Mouse (Mus musculus) hindbrain, embryonic 16.5 days (tissue): ENCODE measurements around the gene Slc23a4. TPM values are rescaled to one million over a fixed set of nuclear protein-coding genes. Genes with fewer than 3 reads are reported as not detected.

Experiments
- ATAC-seq: fragments of 200-750 bp; cut with Nextera tagmentation; 2 replicates; pipeline ENCODE4 v1.8.0; 2017; ENCODE audit warnings: moderate TSS enrichment, moderate library complexity
- H3K27ac ChIP-seq: fragments of 300-500 bp; sonication (generic); 2 replicates; pipeline ENCODE4 v1.5.1; 2014; ENCODE audit warnings: low read depth, mild to moderate bottlenecking, control low read depth, low read length, moderate library complexity
- H3K27me3 ChIP-seq: fragments of 300-500 bp; sonication (generic); replicated peaks from 2 replicates; pipeline ENCODE4 v1.6.1; 2014; ENCODE audit warnings: low read length; ENCODE audit not compliant: control insufficient read depth, insufficient read depth
- H3K36me3 ChIP-seq: fragments of 300-500 bp; sonication (generic); 2 replicates; pipeline ENCODE4 v1.6.1; 2014; ENCODE audit warnings: mild to moderate bottlenecking, low read length, moderate library complexity, mixed read lengths; ENCODE audit not compliant: control insufficient read depth, insufficient read depth
- H3K4me1 ChIP-seq: fragments of 300-500 bp; sonication (generic); 2 replicates; pipeline ENCODE4 v1.6.1; 2014; ENCODE audit warnings: low read depth, low read length; ENCODE audit not compliant: control insufficient read depth, insufficient read depth
- H3K4me2 ChIP-seq: fragments of 300-500 bp; sonication (generic); 2 replicates; pipeline ENCODE4 v1.6.1; 2014; ENCODE audit warnings: mild to moderate bottlenecking, low read length, control low read depth, moderate library complexity
- H3K4me3 ChIP-seq: fragments of 300-500 bp; sonication (generic); 2 replicates; pipeline ENCODE4 v1.5.1; 2014; ENCODE audit warnings: mild to moderate bottlenecking, low read length, control low read depth, moderate library complexity
- H3K9ac ChIP-seq: fragments of 300-500 bp; sonication (generic); 2 replicates; pipeline ENCODE4 v1.6.1; 2014; ENCODE audit warnings: low read depth, mild to moderate bottlenecking, control low read depth, low read length, moderate library complexity
- H3K9me3 ChIP-seq: fragments of 300-500 bp; sonication (generic); 2 replicates; pipeline ENCODE4 v1.6.1; 2014; ENCODE audit warnings: mild to moderate bottlenecking, low read length, moderate library complexity; ENCODE audit not compliant: control insufficient read depth
- WGBS: fragments of 180-500 bp; shearing (Covaris S2); extraction: QIAGEN DNeasy Blood & Tissue Kit; methylation state at CpG from one replicate; pipeline ENCODE4 v1.1.7; 2014; 5-methylcytosine and 5-hydroxymethylcytosine counted together
- polyA plus RNA-seq: library from polyadenylated mRNA; unstranded; fragments of >200 nt; fragmentation: Nextera tagmentation; extraction: Ambion mirVana; gene quantifications from 2 replicates; pipeline ENCODE4 v1.2.1, GENCODE M21; 2015

Slc23a4 gene
- polyA plus RNA-seq, 1 experiment from 2014 or later = 0.78 TPM

DNA sequence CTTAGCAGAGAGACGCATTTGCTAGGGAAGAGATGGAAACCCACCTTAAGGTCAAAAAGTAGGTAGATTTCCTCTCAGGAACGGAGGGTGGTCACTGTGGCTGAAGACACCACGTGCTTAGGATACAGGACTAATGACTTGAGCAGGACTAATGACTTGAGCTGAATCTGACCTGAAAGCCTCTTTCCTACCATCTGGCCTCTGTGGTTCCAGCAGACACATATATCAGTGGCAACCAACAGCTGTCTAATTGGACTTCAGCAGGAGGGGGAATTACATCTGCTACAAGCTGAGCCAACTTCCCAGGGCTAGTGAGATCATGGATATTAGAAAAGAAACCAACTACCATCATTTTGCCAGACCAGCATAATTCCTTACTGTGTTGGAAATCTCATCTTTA lies 8.9 kb downstream of the Slc23a4 start:
- 87% methylated on average over 3 of the region's 3 CpGs for WGBS
- no peak overlapping the region for H3K4me2 ChIP-seq

DNA sequence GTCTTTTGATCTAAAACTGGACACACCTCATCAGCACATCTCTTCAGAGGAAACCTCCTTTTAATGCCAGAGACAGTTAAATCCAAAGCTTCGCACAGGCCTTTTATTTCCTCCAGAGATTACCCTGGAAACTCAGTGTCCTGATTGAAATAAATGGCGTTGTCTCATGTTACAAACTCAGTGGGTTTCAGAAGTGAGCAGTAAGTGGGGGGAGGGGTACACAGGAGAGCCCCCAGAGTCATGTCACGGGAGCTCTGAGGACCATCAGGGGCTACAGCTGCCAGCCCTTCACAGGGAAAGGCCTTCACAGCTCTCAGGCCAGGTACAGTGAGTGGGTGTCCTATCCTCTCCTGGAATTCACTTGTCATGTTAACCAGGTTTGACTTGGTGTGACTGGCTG lies 17.0 kb downstream of the Slc23a4 start:
- Histone ChIP-seq H3K27ac (no peak overlapping the region), H3K4me3 (no peak overlapping the region), H3K9ac (no peak overlapping the region), H3K4me1 (no peaks in the 10 kb centered on the region), H3K9me3 (no peaks in the 10 kb centered on the region), H3K4me2 (no peak overlapping the region), H3K36me3 (no peaks in the 10 kb centered on the region), H3K27me3 (no peaks in the 10 kb centered on the region)
- WGBS = 41% methylated on average over 3 of the region's 3 CpGs
- ATAC-seq = no peak

More for the DNA sequence above, 8.9 kb downstream of the Slc23a4 start:
- Histone ChIP-seq H3K9ac (no peak overlapping the region), H3K9me3 (no peaks in the 10 kb centered on the region), H3K27ac (no peak overlapping the region), H3K4me3 (no peak overlapping the region), H3K4me1 (no peaks in the 10 kb centered on the region), H3K27me3 (no peaks in the 10 kb centered on the region), H3K36me3 (no peaks in the 10 kb centered on the region)
- ATAC-seq = no peak

DNA sequence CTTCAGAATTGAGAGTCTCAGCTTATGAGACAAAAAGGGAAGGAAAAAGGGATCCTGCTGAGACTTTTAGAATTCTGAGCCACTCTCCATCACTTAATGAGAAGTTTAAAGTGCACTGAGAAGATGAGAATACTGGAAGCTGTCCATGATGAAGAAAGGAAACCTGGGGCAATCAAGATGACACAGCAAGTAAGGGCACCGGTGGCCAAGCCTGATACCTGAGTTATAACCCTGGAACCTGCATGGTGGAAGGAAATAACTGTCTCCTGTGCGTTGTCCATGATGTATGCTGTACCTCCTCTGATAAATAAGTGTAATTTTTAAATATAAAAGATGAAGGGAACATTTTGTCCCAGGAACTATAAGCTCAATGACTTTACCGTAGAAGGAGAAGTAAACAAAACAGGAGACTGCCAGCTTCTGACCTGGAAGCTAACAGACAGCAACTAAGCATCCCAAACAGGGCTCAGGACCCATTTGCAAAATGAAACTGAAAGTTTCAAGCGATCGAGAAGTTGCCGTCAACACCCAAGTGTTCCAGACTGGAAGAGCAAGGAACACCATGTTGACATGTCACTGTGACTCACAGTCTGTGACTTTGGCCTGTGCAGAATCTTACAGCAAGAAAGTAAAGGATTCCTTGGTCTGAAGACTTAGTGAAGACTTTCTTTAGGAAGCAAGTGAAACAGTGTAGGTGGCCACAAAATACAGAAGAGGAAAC lies 22.2 kb downstream of the Slc23a4 start:
- Histone ChIP-seq H3K4me2 (no peak overlapping the region), H3K36me3 (no peaks in the 10 kb centered on the region), H3K27me3 (no peaks in the 10 kb centered on the region), H3K4me1 (no peaks in the 10 kb centered on the region), H3K9me3 (no peaks in the 10 kb centered on the region), H3K4me3 (no peak overlapping the region), H3K27ac (no peak overlapping the region), H3K9ac (no peak overlapping the region)
- WGBS = 88% methylated on average over 6 of the region's 6 CpGs
- no peak for ATAC-seq

DNA sequence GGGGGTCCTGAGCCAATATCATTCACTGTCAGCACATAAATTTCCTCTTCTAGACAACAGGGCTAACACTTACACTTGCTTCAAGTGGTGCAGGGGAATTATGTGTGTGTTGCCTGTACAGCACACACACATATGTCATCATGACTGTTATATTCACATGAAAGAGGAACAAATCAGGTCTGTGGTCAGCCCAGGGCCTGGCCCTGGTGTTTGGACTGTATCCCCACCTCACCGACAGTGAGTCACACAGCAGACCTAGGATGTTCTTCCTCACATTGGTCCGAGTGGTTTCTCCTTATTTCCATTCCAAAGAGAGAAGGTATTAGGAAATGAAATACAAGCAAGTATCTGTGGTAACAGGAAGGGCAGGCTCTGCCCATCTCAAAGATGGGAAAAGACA lies 23.7 kb downstream of the Slc23a4 start:
- H3K4me3 ChIP-seq = no peak overlapping the region
- 79% methylated on average over 2 of the region's 2 CpGs for WGBS

DNA sequence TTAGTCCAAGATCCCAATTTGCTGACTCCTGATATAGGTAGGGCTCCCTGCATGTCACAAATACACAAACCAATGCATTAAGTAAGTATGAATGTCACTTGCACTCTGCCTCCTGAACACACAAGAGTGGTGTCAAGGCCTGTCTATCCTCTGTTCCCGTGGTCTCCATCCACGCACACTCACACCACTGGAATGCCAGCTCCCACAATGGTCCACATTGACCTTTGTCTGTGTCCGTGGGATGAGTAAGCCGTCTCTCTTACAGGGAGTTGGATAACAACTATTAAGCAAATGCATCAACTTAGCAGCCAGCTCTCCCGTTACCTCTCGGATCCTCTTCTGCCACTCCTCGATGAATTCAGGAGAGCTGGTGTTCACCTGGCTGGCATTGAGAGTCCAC lies 29.1 kb downstream of the Slc23a4 start:
- no peaks in the 10 kb centered on the region; the same call in 1 of the 2 replicates for H3K4me1 ChIP-seq
- H3K36me3 ChIP-seq = no peaks in the 10 kb centered on the region
- no peaks in the 10 kb centered on the region for H3K27me3 ChIP-seq
- no peak for ATAC-seq
- 92% methylated on average over 7 of the region's 7 CpGs for WGBS
- H3K4me2 ChIP-seq = no peak overlapping the region
- H3K4me3 ChIP-seq = no peak overlapping the region
- no peak overlapping the region for H3K27ac ChIP-seq
- no peaks in the 10 kb centered on the region for H3K9me3 ChIP-seq
- H3K9ac ChIP-seq = no peak overlapping the region

More for the DNA sequence above, 23.7 kb downstream of the Slc23a4 start:
- no peak for ATAC-seq
- H3K27me3 ChIP-seq = no peaks in the 10 kb centered on the region
- H3K4me2 ChIP-seq = no peak overlapping the region
- no peaks in the 10 kb centered on the region for H3K36me3 ChIP-seq
- H3K9me3 ChIP-seq = no peaks in the 10 kb centered on the region
- H3K9ac ChIP-seq = no peak overlapping the region
- no peak overlapping the region for H3K27ac ChIP-seq
- no peaks in the 10 kb centered on the region for H3K4me1 ChIP-seq

DNA sequence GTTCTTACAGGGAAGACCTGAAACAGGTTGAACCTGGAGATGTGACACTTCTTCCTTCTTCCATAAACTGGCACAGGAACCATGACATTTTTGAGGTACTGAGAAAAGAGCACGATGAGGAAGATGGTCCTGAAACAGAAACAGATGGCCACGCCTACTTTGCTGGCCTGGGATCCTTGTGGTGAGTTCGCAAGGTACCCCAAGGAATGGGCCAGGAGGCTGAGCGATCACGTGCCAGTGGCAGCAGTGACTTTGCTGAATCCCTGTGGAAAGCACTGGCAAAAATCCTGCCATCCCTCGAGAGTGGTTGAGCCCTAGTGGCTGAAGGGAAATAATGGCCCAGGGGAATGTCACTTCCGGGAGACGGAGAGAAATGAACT lies 32.4 kb downstream of the Slc23a4 start:
- H3K4me1 ChIP-seq = no peaks in the 10 kb centered on the region; the same call in 1 of the 2 replicates
- H3K27me3 ChIP-seq = no peaks in the 10 kb centered on the region
- no peak for ATAC-seq
- H3K9me3 ChIP-seq = no peaks in the 10 kb centered on the region
- H3K4me3 ChIP-seq = no peak overlapping the region
- no peaks in the 10 kb centered on the region for H3K36me3 ChIP-seq
- no peak overlapping the region for H3K27ac ChIP-seq
- H3K4me2 ChIP-seq = peak overlapping the region; percentile 37
- 29% methylated on average over 8 of the region's 8 CpGs for WGBS
- no peak overlapping the region for H3K9ac ChIP-seq

DNA sequence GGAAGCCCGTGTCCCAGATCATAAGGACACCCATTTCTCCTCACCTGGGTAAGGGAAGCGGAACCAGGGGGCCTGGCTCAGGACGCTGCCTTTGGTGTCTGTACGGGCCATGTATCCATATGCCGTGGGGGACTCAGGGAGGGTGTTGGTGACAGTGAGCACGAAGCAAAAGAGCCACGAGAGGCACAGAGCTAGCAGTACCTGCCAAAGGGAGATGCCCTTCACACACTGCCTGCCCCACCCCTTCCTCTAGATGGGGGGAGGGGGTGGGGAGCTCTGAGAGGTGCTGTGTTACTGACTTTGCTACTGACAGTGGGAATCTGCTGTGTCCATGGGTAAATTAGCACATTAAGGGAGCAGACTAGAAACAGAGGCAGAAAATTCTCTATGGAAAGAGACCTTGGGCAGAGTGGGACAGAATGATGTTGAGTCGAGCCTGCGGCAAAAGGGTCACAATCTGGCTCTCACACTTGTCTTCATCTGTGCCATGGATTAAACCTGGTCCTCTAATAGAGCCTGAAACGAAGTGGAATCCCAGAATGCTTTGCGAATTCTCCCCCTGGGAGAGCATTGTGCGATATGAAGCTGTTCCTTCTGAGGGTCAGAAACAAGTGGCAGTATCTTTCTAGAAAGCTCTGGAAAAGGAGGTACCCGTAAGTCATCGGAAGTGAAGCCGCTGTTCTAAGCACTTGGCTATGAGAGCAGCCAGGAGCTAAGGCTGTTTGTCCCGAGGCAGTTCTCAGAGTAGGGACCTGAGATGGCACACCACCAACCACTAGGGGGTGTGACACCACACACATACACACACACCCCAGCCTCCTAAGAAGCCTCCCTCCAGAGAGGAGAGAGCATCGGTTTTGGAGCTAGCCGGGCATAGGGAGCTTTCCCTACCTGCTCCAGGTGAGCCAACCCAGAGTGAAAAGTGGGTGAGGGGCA lies 33.0 kb downstream of the Slc23a4 start:
- ATAC-seq = peak; percentile 75
- 53% methylated on average over 18 of the region's 18 CpGs for WGBS
- Histone ChIP-seq H3K4me3 (no peak overlapping the region), H3K27ac (no peak overlapping the region), H3K9ac (no peak overlapping the region), H3K27me3 (no peaks in the 10 kb centered on the region), H3K4me1 (no peaks in the 10 kb centered on the region; the same call in 1 of the 2 replicates), H3K36me3 (no peaks in the 10 kb centered on the region), H3K4me2 (peak overlapping the region; percentile 37), H3K9me3 (no peaks in the 10 kb centered on the region)

DNA sequence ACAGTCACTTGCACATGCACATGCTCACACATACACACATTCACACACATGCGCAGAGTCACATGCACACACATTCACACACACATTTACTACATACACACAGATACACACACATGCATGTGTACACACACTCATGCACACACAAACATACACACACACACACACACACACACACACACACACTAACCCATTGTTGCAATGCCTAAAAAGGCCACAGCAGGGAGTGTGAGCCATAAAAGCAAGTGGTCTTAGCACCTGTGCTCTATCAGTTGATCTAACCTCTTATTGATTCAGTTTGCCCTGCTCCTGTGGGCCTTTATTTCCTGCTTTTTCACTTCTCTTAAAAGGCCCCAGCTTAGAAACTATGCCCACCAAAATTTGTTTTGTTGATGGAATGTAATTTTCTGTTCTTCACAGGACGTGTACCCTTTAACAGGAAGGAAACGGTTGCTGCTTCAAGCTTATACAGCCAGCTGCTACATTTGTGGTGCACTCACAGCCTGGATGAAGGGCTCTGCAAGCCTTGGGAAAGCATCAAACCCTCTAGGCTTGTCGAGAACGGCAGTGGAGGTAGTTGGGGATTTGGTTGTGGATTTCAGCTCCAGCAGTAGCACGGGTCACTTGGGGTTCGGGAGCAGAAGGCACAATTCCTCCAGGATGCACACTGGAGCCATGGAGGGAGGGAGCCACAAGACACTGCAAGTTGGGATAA lies 36.1 kb downstream of the Slc23a4 start:
- H3K4me3 ChIP-seq = no peak overlapping the region
- no peaks in the 10 kb centered on the region; the same call in 1 of the 2 replicates for H3K4me1 ChIP-seq
- H3K27me3 ChIP-seq = no peaks in the 10 kb centered on the region
- H3K36me3 ChIP-seq = no peaks in the 10 kb centered on the region
- no peak overlapping the region for H3K4me2 ChIP-seq
- ATAC-seq = no peak
- no peaks in the 10 kb centered on the region for H3K9me3 ChIP-seq
- WGBS = 79% methylated on average over 7 of the region's 7 CpGs
- H3K9ac ChIP-seq = no peak overlapping the region
- H3K27ac ChIP-seq = no peak overlapping the region

DNA sequence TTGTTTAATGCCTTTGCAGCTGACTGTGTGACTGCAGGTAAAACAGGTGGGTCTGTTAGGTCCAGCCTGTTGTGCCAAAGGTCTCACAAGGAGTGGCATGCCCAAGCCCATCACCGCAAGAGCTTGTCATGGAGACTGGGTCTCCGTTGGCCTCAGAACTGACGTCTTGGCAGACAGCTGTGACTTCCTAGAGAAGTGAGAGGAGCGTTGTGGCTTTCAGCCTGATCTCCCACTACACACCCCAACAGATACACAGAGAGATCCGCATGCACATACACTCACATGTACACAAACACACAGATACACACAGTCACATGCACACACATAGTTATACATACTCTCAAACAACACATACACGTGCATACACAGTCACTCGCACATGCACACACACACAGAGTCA lies 36.7 kb downstream of the Slc23a4 start:
- H3K36me3 ChIP-seq = no peaks in the 10 kb centered on the region
- no peak overlapping the region for H3K4me3 ChIP-seq
- no peaks in the 10 kb centered on the region for H3K9me3 ChIP-seq
- H3K27me3 ChIP-seq = no peaks in the 10 kb centered on the region
- H3K27ac ChIP-seq = no peak overlapping the region
- no peak overlapping the region for H3K9ac ChIP-seq
- no peaks in the 10 kb centered on the region; the same call in 1 of the 2 replicates for H3K4me1 ChIP-seq
- no peak for ATAC-seq
- no peak overlapping the region for H3K4me2 ChIP-seq
- WGBS = 88% methylated on average over 7 of the region's 7 CpGs
